Mouse (Mus musculus) olfactory bulb, adult 2 months (tissue): ENCODE results near the gene Pdzrn3. TPM values are rescaled to one million over a fixed set of nuclear protein-coding genes. Genes with fewer than 3 reads are reported as not detected.

ENCODE experiments used
- H3K27ac ChIP-seq: fragments of 200-500 bp; 2 replicates; pipeline ENCODE4 v1.5.1; 2012; ENCODE audit warnings: low read depth, low read length; ENCODE audit not compliant: insufficient read depth
- H3K4me1 ChIP-seq: fragments of 200-500 bp; 2 replicates; pipeline ENCODE4 v1.6.1; 2012; ENCODE audit warnings: low read length; ENCODE audit not compliant: control insufficient read depth, insufficient read depth
- H3K4me3 ChIP-seq: fragments of 200-500 bp; 2 replicates; pipeline ENCODE4 v1.5.1; 2012; ENCODE audit warnings: mild to moderate bottlenecking, low read depth, low read length, moderate library complexity; ENCODE audit not compliant: insufficient read depth
- CTCF ChIP-seq: fragments of 200-500 bp; IDR thresholded peaks from 2 replicates; pipeline ENCODE4 v1.5.1; 2012; ENCODE audit warnings: low read depth, mild to moderate bottlenecking, low read length, moderate library complexity; ENCODE audit not compliant: insufficient read depth
- POLR2A ChIP-seq: fragments of 200-500 bp; IDR thresholded peaks from 2 replicates; pipeline ENCODE4 v1.6.1; 2012; ENCODE audit warnings: mild to moderate bottlenecking, low read depth, low read length, moderate library complexity; ENCODE audit not compliant: insufficient read depth
- WGBS: fragments of 180-500 bp; shearing (Covaris S2); methylation state at CpG from one replicate; pipeline ENCODE4 v1.1.7; 2018; 5-methylcytosine and 5-hydroxymethylcytosine counted together
- polyA plus RNA-seq: library from polyadenylated mRNA; stranded (reverse); fragments of >200 nt; gene quantifications from 2 replicates; pipeline ENCODE4 v1.2.4, GENCODE M21; 2012; ENCODE audit warnings: low replicate concordance; ENCODE audit not compliant: missing spikeins, insufficient read depth, insufficient read length

Pdzrn3 gene
- polyA plus RNA-seq = not detected in 2 replicates

GRCm38 (mm10) chr6:101377167-101377934 is at the start of gene Pdzrn3:
Gene Pdzrn3 (minus strand): TSS chr6:101377897.
- TF ChIP-seq CTCF (no peak), POLR2A (no peak)
- under 1% methylated on average over 108 of the region's 111 CpGs for WGBS
- Histone ChIP-seq H3K4me3 (peak within 1 kb of the TSS; percentile 49), H3K4me1 (peaks cover 23% of the 10 kb centered on the region), H3K27ac (no peak within 1 kb of the TSS)

GRCm38 (mm10) chr6:101427296-101427695 is 49.6 kb upstream of the Pdzrn3 start:
- H3K4me3 ChIP-seq = no peak overlapping the region
- no peak overlapping the region for H3K27ac ChIP-seq
- H3K4me1 ChIP-seq = no peaks in the 10 kb centered on the region
- TF ChIP-seq POLR2A (no peak), CTCF (no peak)
- WGBS = 77% methylated on average over 3 of the region's 3 CpGs

- no peak for TF ChIP-seq CTCF
- no peak for TF ChIP-seq POLR2A
- Histone ChIP-seq H3K4me1 (no peaks in the 10 kb centered on the region), H3K4me3 (no peak overlapping the region), H3K27ac (no peak overlapping the region)
- 39% methylated on average over 4 of the region's 4 CpGs for WGBS
Observed at GRCm38 (mm10) chr6:101426301-101426700, 48.6 kb upstream of the Pdzrn3 start.

GRCm38 (mm10) chr6:101422084-101422954 is 44.6 kb upstream of the Pdzrn3 start:
- Histone ChIP-seq H3K4me1 (no peaks in the 10 kb centered on the region), H3K27ac (no peak overlapping the region), H3K4me3 (no peak overlapping the region)
- TF ChIP-seq CTCF (no peak), POLR2A (no peak)
- 68% methylated on average over 10 of the region's 10 CpGs for WGBS

- TF ChIP-seq CTCF (no peak), POLR2A (no peak)
- Histone ChIP-seq H3K4me3 (no peak overlapping the region), H3K27ac (no peak overlapping the region), H3K4me1 (no peaks in the 10 kb centered on the region)
- WGBS = 69% methylated on average over 5 of the region's 5 CpGs
Observed at GRCm38 (mm10) chr6:101418213-101418612, 40.5 kb upstream of the Pdzrn3 start.

- Histone ChIP-seq H3K4me1 (no peaks in the 10 kb centered on the region), H3K27ac (no peak overlapping the region), H3K4me3 (no peak overlapping the region)
- TF ChIP-seq POLR2A (no peak), CTCF (no peak)
- 18% methylated on average over 1 of the region's 1 CpGs for WGBS
Observed at GRCm38 (mm10) chr6:101411701-101412100, 34.0 kb upstream of the Pdzrn3 start.

- no peaks in the 10 kb centered on the region for H3K4me1 ChIP-seq
- no peak overlapping the region for H3K27ac ChIP-seq
- WGBS = 63% methylated on average over 2 of the region's 2 CpGs
- H3K4me3 ChIP-seq = no peak overlapping the region
- TF ChIP-seq CTCF (no peak), POLR2A (no peak)
Observed at GRCm38 (mm10) chr6:101411064-101411463, 33.4 kb upstream of the Pdzrn3 start.

- no peaks in the 10 kb centered on the region for H3K4me1 ChIP-seq
- no peak overlapping the region for H3K27ac ChIP-seq
- H3K4me3 ChIP-seq = no peak overlapping the region
- 85% methylated on average over 4 of the region's 4 CpGs for WGBS
- TF ChIP-seq POLR2A (no peak), CTCF (no peak)
Observed at GRCm38 (mm10) chr6:101396711-101397110, 19.0 kb upstream of the Pdzrn3 start.

GRCm38 (mm10) chr6:101395908-101396307 is 18.2 kb upstream of the Pdzrn3 start:
- no peaks in the 10 kb centered on the region for H3K4me1 ChIP-seq
- WGBS = 97% methylated on average over 6 of the region's 6 CpGs
- no peak for TF ChIP-seq POLR2A
- H3K4me3 ChIP-seq = no peak overlapping the region
- H3K27ac ChIP-seq = no peak overlapping the region
